Comparison of ENCODE assay signal across 23 mouse cellular contexts in genomic region chr6:97876990-97877389, GRCm38 (mm10).
DNase-seq lines count a peak whose midpoint lies in the region; ATAC-seq and TF ChIP-seq lines count a peak whose summit lies in the region.
"Had no signal": no experiment of that assay in that cellular context is flagged by ENCODE, and none has a peak within 500 bp of the region (broad histone marks: within the 10 kb centered on the region; RNA-seq: fewer than 3 reads in every experiment).

No protein-coding gene starts in this region.

- H3K9ac ChIP-seq in heart, embryonic 16.5 days (ENCODE audit: low read length): no peak overlapping the region
- no peak overlapping the region for H3K9ac ChIP-seq in lung, postnatal 0 days (replicated peaks; ENCODE audit: low read depth)
- H3K9ac ChIP-seq: embryonic facial prominence, embryonic 12.5 days; forebrain, embryonic 12.5 days; hindbrain, embryonic 12.5 days; limb, embryonic 13.5 days; neural tube, embryonic 13.5 days had no signal

- no peak for TF ChIP-seq EP300 in lung, postnatal 0 days (IDR thresholded peaks at IDR 0.05)

- H3K4me1 ChIP-seq in heart, embryonic 10.5 days: peaks cover 55% of the 10 kb centered on the region
- H3K4me1 ChIP-seq in kidney, adult 2 months (ENCODE audit: control insufficient read depth, insufficient read depth, low read length): peaks cover 9% of the 10 kb centered on the region
- peaks cover 31% of the 10 kb centered on the region for H3K4me1 ChIP-seq in heart, embryonic 16.5 days (ENCODE audit: control insufficient read depth, insufficient read depth, low read length)
- no peaks in the 10 kb centered on the region for H3K4me1 ChIP-seq in lung, postnatal 0 days (ENCODE audit: insufficient read depth, low read depth, low read length)
- H3K4me1 ChIP-seq: embryonic facial prominence, embryonic 12.5 days; forebrain, embryonic 12.5 days had no signal

- no peak for DNase-seq in heart, embryonic 10.5 days (ENCODE audit: low spot score)
- DNase-seq in heart, postnatal 14 days: no peak
- no peak for DNase-seq in kidney, adult 2 months
- DNase-seq in kidney, postnatal 4 days: no peak
- DNase-seq in lung, postnatal 0 days (ENCODE audit: low spot score): no peak
- DNase-seq: adrenal gland, adult 2 months; cerebellum, adult 11 months; cerebellum, postnatal 14 days; kidney, adult 11 months; layer of hippocampus, adult 9-11 months; lung, adult 2 months; retina, postnatal 1 day had no signal

- ATAC-seq in heart, embryonic 16.5 days (replicated peaks; ENCODE audit: extremely low read depth, insufficient read depth, low FRiP score): no peak
- ATAC-seq in megakaryocyte-erythroid progenitor cell, adult 5-6 weeks (replicated peaks; ENCODE audit: low FRiP score, low TSS enrichment, poor library complexity, severe bottlenecking): peak; percentile 83
- ATAC-seq in lung, postnatal 0 days: no peak
- ATAC-seq: midbrain, embryonic 16.5 days had no signal

- no peak overlapping the region for H3K4me3 ChIP-seq in heart, embryonic 10.5 days
- no peak overlapping the region for H3K4me3 ChIP-seq in kidney, adult 2 months (ENCODE audit: insufficient read depth, low read depth, low read length)
- no peak overlapping the region for H3K4me3 ChIP-seq in heart, embryonic 16.5 days (ENCODE audit: low read length)
- H3K4me3 ChIP-seq in lung, postnatal 0 days (ENCODE audit: low read depth, low read length): no peak overlapping the region
- H3K4me3 ChIP-seq: embryonic facial prominence, embryonic 12.5 days; erythroblast, embryonic 14.5 days; forebrain, embryonic 12.5 days; hindbrain, embryonic 12.5 days; limb, embryonic 13.5 days; megakaryocyte, embryonic 14.5 days; myocyte; neural tube, embryonic 13.5 days had no signal

- no peak overlapping the region; the same call in 1 of the 2 replicates for H3K4me2 ChIP-seq in heart, embryonic 16.5 days (ENCODE audit: low read depth, low read length)
- no peak overlapping the region for H3K4me2 ChIP-seq in lung, postnatal 0 days (replicated peaks; ENCODE audit: low read depth, low read length)
- H3K4me2 ChIP-seq: embryonic facial prominence, embryonic 12.5 days; forebrain, embryonic 12.5 days; hindbrain, embryonic 12.5 days; limb, embryonic 13.5 days; neural tube, embryonic 13.5 days had no signal

- intact Hi-C loops in heart, postnatal 14 days (cut with DNase I): no loop called here

- no peaks in the 10 kb centered on the region for H3K36me3 ChIP-seq in heart, embryonic 10.5 days
- H3K36me3 ChIP-seq in kidney, adult 2 months (ENCODE audit: control insufficient read depth, insufficient read depth, low read length): no peaks in the 10 kb centered on the region
- H3K36me3 ChIP-seq in heart, embryonic 16.5 days (ENCODE audit: control insufficient read depth, insufficient read depth): no peaks in the 10 kb centered on the region
- no peaks in the 10 kb centered on the region for H3K36me3 ChIP-seq in lung, postnatal 0 days (ENCODE audit: insufficient read depth, low read length)
- H3K36me3 ChIP-seq: embryonic facial prominence, embryonic 12.5 days; forebrain, embryonic 12.5 days; hindbrain, embryonic 12.5 days; limb, embryonic 13.5 days; neural tube, embryonic 13.5 days had no signal

- TF ChIP-seq CTCF in kidney, adult 2 months (conservative IDR thresholded peaks at IDR 0.05; ENCODE audit: insufficient read depth, insufficient read length, low read depth, low read length): no peak
- no peak for TF ChIP-seq CTCF in lung, postnatal 0 days (IDR thresholded peaks at IDR 0.05)

- WGBS in heart, embryonic 10.5 days: 38% methylated on average over 2 of the region's 2 CpGs
- WGBS in kidney, adult 2 months: 65% methylated on average over 2 of the region's 2 CpGs
- WGBS in heart, embryonic 16.5 days: 55% methylated on average over 2 of the region's 2 CpGs
- 45% methylated on average over 2 of the region's 2 CpGs for WGBS in lung, postnatal 0 days

- TF ChIP-seq POLR2A in kidney, adult 2 months (IDR thresholded peaks at IDR 0.05; ENCODE audit: low read depth, low read length): no peak

- peak overlapping the region; percentile 77 for H3K27ac ChIP-seq in heart, embryonic 10.5 days
- peak overlapping the region; percentile 10; the same call in 1 of the 2 replicates for H3K27ac ChIP-seq in kidney, adult 2 months (ENCODE audit: insufficient read depth, low read depth, low read length)
- peak overlapping the region; percentile 72 for H3K27ac ChIP-seq in heart, embryonic 16.5 days (ENCODE audit: low read length)
- no peak overlapping the region for H3K27ac ChIP-seq in lung, postnatal 0 days (ENCODE audit: low read length)
- H3K27ac ChIP-seq: embryonic facial prominence, embryonic 12.5 days; forebrain, embryonic 12.5 days; hindbrain, embryonic 12.5 days; limb, embryonic 13.5 days; neural tube, embryonic 13.5 days had no signal

- no peaks in the 10 kb centered on the region for H3K9me3 ChIP-seq in heart, embryonic 10.5 days
- no peaks in the 10 kb centered on the region for H3K9me3 ChIP-seq in heart, embryonic 16.5 days (replicated peaks; ENCODE audit: control insufficient read depth, low read length)
- H3K9me3 ChIP-seq in lung, postnatal 0 days (ENCODE audit: low read length): no peaks in the 10 kb centered on the region
- H3K9me3 ChIP-seq: embryonic facial prominence, embryonic 12.5 days; forebrain, embryonic 12.5 days; hindbrain, embryonic 12.5 days; limb, embryonic 13.5 days; megakaryocyte, embryonic 14.5 days; neural tube, embryonic 13.5 days had no signal

- H3K27me3 ChIP-seq in heart, embryonic 10.5 days (ENCODE audit: insufficient read depth, poor library complexity, severe bottlenecking): no peaks in the 10 kb centered on the region
- H3K27me3 ChIP-seq in kidney, adult 2 months (replicated peaks; ENCODE audit: control insufficient read depth, insufficient read depth, low read length): no peaks in the 10 kb centered on the region
- no peaks in the 10 kb centered on the region for H3K27me3 ChIP-seq in heart, embryonic 16.5 days (ENCODE audit: control insufficient read depth, insufficient read depth, low read length)
- no peaks in the 10 kb centered on the region for H3K27me3 ChIP-seq in lung, postnatal 0 days (replicated peaks; ENCODE audit: insufficient read depth, low read length)
- H3K27me3 ChIP-seq: embryonic facial prominence, embryonic 12.5 days; forebrain, embryonic 12.5 days; hindbrain, embryonic 12.5 days; limb, embryonic 13.5 days; megakaryocyte, embryonic 14.5 days; neural tube, embryonic 13.5 days had no signal
